ENCODE assay signal across 8 mouse cellular contexts in genomic region chr13:58275599-58275998, GRCm38 (mm10). TPM values are rescaled to one million over a fixed set of nuclear protein-coding genes. Genes with fewer than 3 reads are reported as not detected.
A peak's percentile ranks its signal among the peaks of the same experiment; 100 is the strongest.
DNase-seq lines count a peak whose midpoint lies in the region; ATAC-seq and TF ChIP-seq lines count a peak whose summit lies in the region.

TSS of gene Gkap1 (minus strand) at chr13:58275699.

- WGBS in forebrain, postnatal 0 days, result 77% methylated on average over 8 of the region's 8 CpGs
- WGBS in hindbrain, embryonic 15.5 days, result 75% methylated on average over 8 of the region's 8 CpGs
- 87% methylated on average over 7 of the region's 8 CpGs for WGBS in macrophage (ENCODE audit: missing documents)

- H3K36me3 ChIP-seq in erythroblast, embryonic 14.5 days (ENCODE audit: control insufficient read depth), result no peaks in the 10 kb centered on the region
- H3K36me3 ChIP-seq in MEL (ENCODE audit: control insufficient read depth in 1 of 2, insufficient read depth in 2 of 2, low read length in 2 of 2) (peaks cover 0 to 9% of the 10 kb centered on the region in 2 experiments; a peak in 1 of 4 replicates), macrophage (ENCODE audit: inconsistent target) (no peaks in the 10 kb centered on the region)
- H3K36me3 ChIP-seq in forebrain, postnatal 0 days (ENCODE audit: insufficient read depth), result no peaks in the 10 kb centered on the region
- H3K36me3 ChIP-seq in hindbrain, embryonic 15.5 days, result no peaks in the 10 kb centered on the region

- H3K9ac ChIP-seq in MEL (ENCODE audit: control insufficient read depth, low read depth, low read length, poor library complexity, severe bottlenecking), result peak within 1 kb of the TSS; percentile 99
- peak within 1 kb of the TSS; percentile 66 for H3K9ac ChIP-seq in forebrain, postnatal 0 days
- H3K9ac ChIP-seq in hindbrain, embryonic 15.5 days, result peak within 1 kb of the TSS; percentile 83

- no peak for TF ChIP-seq RAD21 in MEL (IDR thresholded peaks at IDR 0.05; ENCODE audit: low read depth, low read length)

- ATAC-seq in erythroblast, adult 5-6 weeks (replicated peaks; ENCODE audit: low FRiP score, poor library complexity, severe bottlenecking), result no peak
- no peak for ATAC-seq in forebrain, postnatal 0 days
- ATAC-seq in hindbrain, embryonic 15.5 days (ENCODE audit: low FRiP score, low read depth), result no peak

- H3K4me3 ChIP-seq in erythroblast, embryonic 14.5 days (replicated peaks), result peak within 1 kb of the TSS; percentile 65
- H3K4me3 ChIP-seq in MEL (ENCODE audit: control insufficient read depth in 1 of 2, insufficient read depth in 1 of 2, low read depth in 2 of 2, low read length in 2 of 2) (peak within 1 kb of the TSS; percentile 92 to 98), macrophage (ENCODE audit: inconsistent target) (peak within 1 kb of the TSS; percentile 23)
- peak within 1 kb of the TSS; percentile 83 for H3K4me3 ChIP-seq in forebrain, postnatal 0 days (ENCODE audit: low read depth, low read length)
- peak within 1 kb of the TSS; percentile 86 for H3K4me3 ChIP-seq in hindbrain, embryonic 15.5 days

- peaks cover 73% of the 10 kb centered on the region for H3K27me3 ChIP-seq in erythroblast, embryonic 14.5 days (ENCODE audit: control insufficient read depth)
- H3K27me3 ChIP-seq in MEL (ENCODE audit: control insufficient read depth in 1 of 2, insufficient read depth in 2 of 2, low read length in 2 of 2), result no peaks in the 10 kb centered on the region
- no peaks in the 10 kb centered on the region for H3K27me3 ChIP-seq in forebrain, postnatal 0 days (ENCODE audit: insufficient read depth, low read length)
- no peaks in the 10 kb centered on the region for H3K27me3 ChIP-seq in hindbrain, embryonic 15.5 days

- peak within 1 kb of the TSS; percentile 78 for H3K4me2 ChIP-seq in forebrain, postnatal 0 days (ENCODE audit: low read depth)
- H3K4me2 ChIP-seq in hindbrain, embryonic 15.5 days, result peak within 1 kb of the TSS; percentile 68

- TF ChIP-seq EP300 in MEL (IDR thresholded peaks at IDR 0.05; ENCODE audit: low read depth in 1 of 2, low read length in 2 of 2), result no peak

- H3K9me3 ChIP-seq in erythroblast, embryonic 14.5 days (ENCODE audit: control insufficient read depth, low read length), result peaks cover 4% of the 10 kb centered on the region; the same call in 1 of the 2 replicates
- H3K9me3 ChIP-seq in MEL (replicated peaks; ENCODE audit: insufficient read depth, low read length), result no peaks in the 10 kb centered on the region
- no peaks in the 10 kb centered on the region for H3K9me3 ChIP-seq in forebrain, postnatal 0 days (ENCODE audit: low read length)
- no peaks in the 10 kb centered on the region for H3K9me3 ChIP-seq in hindbrain, embryonic 15.5 days

- no peak for TF ChIP-seq CTCF in MEL (IDR thresholded peaks at IDR 0.05 in 2 of 3, conservative IDR thresholded peaks at IDR 0.05 in 1 of 3; ENCODE audit: control insufficient read depth in 1 of 3, insufficient read depth in 1 of 3, low read depth in 2 of 3, low read length in 3 of 3, poor library complexity in 1 of 3, severe bottlenecking in 1 of 3)
- TF ChIP-seq CTCF in forebrain, postnatal 0 days (IDR thresholded peaks at IDR 0.05; ENCODE audit: low read depth), result no peak

- no peak for TF ChIP-seq POLR2A in MEL (IDR thresholded peaks at IDR 0.05; ENCODE audit: control insufficient read depth in 1 of 2, insufficient read depth in 1 of 2, low read depth in 1 of 2, low read length in 2 of 2, poor library complexity in 1 of 2)

- DNase-seq in MEL (ENCODE audit: low read depth, low spot score), result no peak
- no peak for DNase-seq in forebrain, postnatal 0 days
- no peak for DNase-seq in embryo, embryonic 10 days (ENCODE audit: low spot score)
- DNase-seq in frontal cortex, postnatal 25 days (ENCODE audit: low spot score in 2 of 2), result no peak

- peaks cover 21% of the 10 kb centered on the region for H3K79me2 ChIP-seq in MEL (ENCODE audit: control insufficient read depth, insufficient read depth, low read length, poor library complexity)
- no peaks in the 10 kb centered on the region for H3K79me2 ChIP-seq in macrophage (ENCODE audit: inconsistent target)

- peaks cover 16% of the 10 kb centered on the region for H3K4me1 ChIP-seq in erythroblast, embryonic 14.5 days (ENCODE audit: control insufficient read depth)
- H3K4me1 ChIP-seq in MEL (ENCODE audit: control insufficient read depth in 1 of 2, insufficient read depth in 2 of 2, low read length in 2 of 2), result peaks cover 3 to 11% of the 10 kb centered on the region in 2 experiments; a peak in 2 of 4 replicates
- H3K4me1 ChIP-seq in forebrain, postnatal 0 days (ENCODE audit: insufficient read depth), result no peaks in the 10 kb centered on the region
- peaks cover 21% of the 10 kb centered on the region for H3K4me1 ChIP-seq in hindbrain, embryonic 15.5 days (replicated peaks)

- peak within 1 kb of the TSS; percentile 55; the same call in 1 of the 2 replicates for H3K27ac ChIP-seq in MEL (ENCODE audit: control insufficient read depth, low read depth, low read length)
- H3K27ac ChIP-seq in forebrain, postnatal 0 days (ENCODE audit: low read depth, low read length), result peak within 1 kb of the TSS; percentile 80
- H3K27ac ChIP-seq in hindbrain, embryonic 15.5 days (replicated peaks), result peak within 1 kb of the TSS; percentile 84
- H3K27ac ChIP-seq in macrophage, result no peak within 1 kb of the TSS

TF ChIP-seq in MEL, 35 proteins besides CTCF, POLR2A, EP300 and RAD21:
- TF ChIP-seq GATA1 (IDR thresholded peaks at IDR 0.05; ENCODE audit: low read depth, low read length) (no peak), MYB (IDR thresholded peaks at IDR 0.05; ENCODE audit: low read depth, low read length) (no peak)
TF ChIP-seq in MEL: peak in this region for 0.

RNA-seq across cellular contexts. Expression of gene Gkap1, which starts in this region (rescaled TPM):
- 0.03 and 0.17 TPM in 2 replicates for polyA plus RNA-seq in erythroblast, embryonic 14.5 days (2012)
- 1.3 and 6.1 TPM in 2 replicates for total RNA-seq in erythroblast, adult 5-6 weeks (2015; ENCODE audit: low replicate concordance)
- 4.5 and 5.6 TPM in 2 replicates for total RNA-seq in erythroblast, adult 5-6 weeks (2017; ENCODE audit: low replicate concordance)
- 26.7 and 27.6 TPM in 2 replicates for total RNA-seq in MEL (2012; rRNA removed)
- polyA plus RNA-seq in MEL (2012; ENCODE audit: insufficient read depth in 1 of 2, insufficient read length in 2 of 2, low read depth in 1 of 2, low replicate concordance in 2 of 2, missing spikeins in 1 of 2) (10 to 100 TPM in 1 of 2 experiments, not detected in 1; 34.1 TPM), macrophage (2018) (19.3 to 36.5 TPM (median 25.1 TPM) in 3 replicates)
- 21.0 and 26.3 TPM in 2 replicates for total RNA-seq in forebrain, postnatal 0 days (2014; rRNA removed)
- polyA plus RNA-seq in forebrain, postnatal 0 days (2015; fragmentation: Nextera tagmentation; extraction: Ambion mirVana), result 26.1 and 27.4 TPM in 2 replicates
- polyA plus RNA-seq in hindbrain, embryonic 15.5 days (2015; fragmentation: Nextera tagmentation; extraction: Ambion mirVana), result 35.1 and 38.8 TPM in 2 replicates
- total RNA-seq in macrophage (2018; cell fraction: chromatin; rRNA removed), result 10 to 100 TPM; 15.5 to 44.4 (median 28.6) TPM
- 10 to 100 TPM; 10.4 to 24.3 (median 16.6) TPM for total RNA-seq in macrophage (2018; cell fraction: cytosol; rRNA removed)
- 10 to 100 TPM in 23 of 26 experiments, 1 to 10 TPM in 3; 8.1 to 36.0 (median 17.0) TPM for total RNA-seq in macrophage (2018; cell fraction: nucleus; rRNA removed)

Comparison
In these comparisons a context has a peak if more than half of its experiments do, and no peak if none do; other contexts are left out.
1. RNA of gene Gkap1 (polyA plus RNA-seq): 19.3 to 36.5 TPM in macrophage, 35.1 to 38.8 TPM in hindbrain, embryonic 15.5 days, 34.1 TPM in MEL and 26.1 to 27.4 TPM in forebrain, postnatal 0 days; 0.03 to 0.17 TPM in erythroblast, embryonic 14.5 days; every median in the first group is over 10 times any median in the second.
2. H3K4me3 ChIP-seq: peak in every context shown above with its lines; median percentile 95 in MEL; 86 in hindbrain, embryonic 15.5 days; 83 in forebrain, postnatal 0 days; 65 in erythroblast, embryonic 14.5 days; 23 in macrophage.
3. Peak in every context shown above with its lines, with median percentiles within 50 percentile points of each other: H3K9ac ChIP-seq.